Mouse (Mus musculus): ENCODE data around the gene Retreg1. TPM values are rescaled to one million over a fixed set of nuclear protein-coding genes. Genes with fewer than 3 reads are reported as not detected.

Gene Retreg1
- polyA plus RNA-seq (2012; rRNA removed), result 32.1 and 36.0 TPM in 2 replicates

- Histone ChIP-seq H3K4me1 (ENCODE audit: control insufficient read depth, insufficient read depth, low read length) (peaks cover 13% of the 10 kb centered on the region; the same call in 1 of the 2 replicates), H3K36me3 (ENCODE audit: control insufficient read depth, insufficient read depth, low read length) (no peaks in the 10 kb centered on the region), H3K27ac (ENCODE audit: insufficient read depth, low read depth, low read length) (peak within 1 kb of the TSS; percentile 92), H3K4me3 (ENCODE audit: insufficient read depth, low read depth, low read length) (peak within 1 kb of the TSS; percentile 64), H3K27me3 (replicated peaks; ENCODE audit: control insufficient read depth, insufficient read depth, low read length) (no peaks in the 10 kb centered on the region)
- WGBS, result 1% methylated on average over 57 of the region's 72 CpGs
- TF ChIP-seq POLR2A (IDR thresholded peaks at IDR 0.05; ENCODE audit: low read depth, low read length), result no peak
- no peak for TF ChIP-seq CTCF (conservative IDR thresholded peaks at IDR 0.05; ENCODE audit: insufficient read depth, insufficient read length, low read depth, low read length)
- peak; percentile 94 for DNase-seq
Observed at GRCm38 (mm10) chr15:25843086-25843991, at the start of gene Retreg1. Retreg1 (plus strand) TSS chr15:25843180.

DNA sequence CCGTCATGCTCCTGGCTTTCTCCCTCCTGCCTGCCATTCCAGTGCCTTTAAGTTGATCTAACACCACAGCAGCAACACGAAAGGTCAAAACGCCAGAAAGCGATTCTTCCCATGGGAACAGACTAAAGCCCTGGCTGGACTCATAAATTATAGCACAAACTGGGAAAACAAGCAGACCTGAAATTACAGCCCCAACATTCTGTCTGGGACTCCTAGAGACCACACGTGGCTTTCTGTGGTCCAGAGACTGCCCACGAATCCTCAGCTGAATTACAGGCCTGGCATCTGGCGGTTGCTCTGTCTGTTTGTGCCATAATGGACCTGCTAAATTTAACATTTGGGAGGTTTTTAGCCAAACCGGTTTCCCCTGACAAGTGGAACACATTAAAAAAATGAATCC, 48.9 kb upstream of the Retreg1 start:
- no peak for TF ChIP-seq POLR2A (IDR thresholded peaks at IDR 0.05; ENCODE audit: low read depth, low read length)
- TF ChIP-seq CTCF (conservative IDR thresholded peaks at IDR 0.05; ENCODE audit: insufficient read depth, insufficient read length, low read depth, low read length), result no peak
- Histone ChIP-seq H3K27me3 (replicated peaks; ENCODE audit: control insufficient read depth, insufficient read depth, low read length) (no peaks in the 10 kb centered on the region), H3K36me3 (ENCODE audit: control insufficient read depth, insufficient read depth, low read length) (peaks cover 2% of the 10 kb centered on the region; the same call in 1 of the 2 replicates), H3K27ac (ENCODE audit: insufficient read depth, low read depth, low read length) (no peak overlapping the region), H3K4me1 (ENCODE audit: control insufficient read depth, insufficient read depth, low read length) (peaks cover 6% of the 10 kb centered on the region; the same call in 1 of the 2 replicates), H3K4me3 (ENCODE audit: insufficient read depth, low read depth, low read length) (no peak overlapping the region)
- WGBS, result 59% methylated on average over 8 of the region's 8 CpGs
- DNase-seq, result no peak

DNA sequence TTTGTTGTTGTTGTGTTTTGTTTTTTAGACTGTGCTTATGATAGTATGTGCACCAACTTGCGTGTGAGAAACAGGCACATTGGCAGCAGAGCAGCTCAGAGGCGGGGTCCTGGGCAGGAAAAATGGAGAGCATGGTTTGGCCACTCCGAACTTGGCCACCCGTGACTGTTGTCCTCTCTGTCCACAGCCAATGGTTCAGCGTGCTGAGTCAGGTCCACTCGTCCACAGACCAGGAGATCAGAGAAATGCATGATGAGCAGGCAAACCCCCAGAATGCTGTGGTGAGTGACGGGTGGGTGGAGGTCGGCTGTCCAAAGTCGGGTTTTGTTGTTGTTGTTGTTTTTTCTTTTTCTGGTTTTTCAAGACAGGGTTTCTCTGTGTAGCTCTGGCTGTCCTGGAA, 47.5 kb upstream of the Retreg1 start:
- Histone ChIP-seq H3K36me3 (ENCODE audit: control insufficient read depth, insufficient read depth, low read length) (peaks cover 2% of the 10 kb centered on the region; the same call in 1 of the 2 replicates), H3K4me3 (ENCODE audit: insufficient read depth, low read depth, low read length) (no peak overlapping the region), H3K27ac (ENCODE audit: insufficient read depth, low read depth, low read length) (no peak overlapping the region), H3K27me3 (replicated peaks; ENCODE audit: control insufficient read depth, insufficient read depth, low read length) (no peaks in the 10 kb centered on the region), H3K4me1 (ENCODE audit: control insufficient read depth, insufficient read depth, low read length) (peaks cover 5% of the 10 kb centered on the region; the same call in 1 of the 2 replicates)
- WGBS, result 65% methylated on average over 9 of the region's 9 CpGs
- no peak for TF ChIP-seq CTCF (conservative IDR thresholded peaks at IDR 0.05; ENCODE audit: insufficient read depth, insufficient read length, low read depth, low read length)
- TF ChIP-seq POLR2A (IDR thresholded peaks at IDR 0.05; ENCODE audit: low read depth, low read length), result no peak
- DNase-seq, result peak; percentile 65

DNA sequence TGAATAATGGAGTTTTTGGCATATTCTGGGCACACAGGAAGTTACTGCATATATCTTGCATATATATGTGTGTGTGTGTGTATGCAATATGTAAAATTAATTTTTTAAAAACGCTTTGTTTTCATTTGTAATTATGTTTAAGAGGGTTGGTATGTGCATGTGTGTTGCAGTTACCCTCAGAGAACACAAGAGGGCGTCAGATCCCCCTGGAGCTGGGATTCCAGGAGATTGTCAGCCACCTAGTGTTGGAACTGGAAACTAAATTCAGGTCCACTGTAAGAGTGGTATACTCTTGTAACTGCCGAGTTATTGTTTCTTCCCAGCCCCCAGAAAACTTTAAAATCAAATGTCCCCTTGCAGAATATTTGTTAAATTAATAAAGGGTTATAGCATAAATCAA, 46.6 kb upstream of the Retreg1 start:
- peaks cover 2% of the 10 kb centered on the region; the same call in 1 of the 2 replicates for H3K36me3 ChIP-seq (ENCODE audit: control insufficient read depth, insufficient read depth, low read length)
- DNase-seq, result peak; percentile 57
- TF ChIP-seq POLR2A (IDR thresholded peaks at IDR 0.05; ENCODE audit: low read depth, low read length) (no peak), CTCF (conservative IDR thresholded peaks at IDR 0.05; ENCODE audit: insufficient read depth, insufficient read length, low read depth, low read length) (peak; percentile 82)

GRCm38 (mm10) chr15:25797179-25797578, 45.8 kb upstream of the Retreg1 start:
- Histone ChIP-seq H3K27ac (ENCODE audit: insufficient read depth, low read depth, low read length) (peak overlapping the region; percentile 9; the same call in 1 of the 2 replicates), H3K27me3 (replicated peaks; ENCODE audit: control insufficient read depth, insufficient read depth, low read length) (no peaks in the 10 kb centered on the region), H3K36me3 (ENCODE audit: control insufficient read depth, insufficient read depth, low read length) (peaks cover 3% of the 10 kb centered on the region; the same call in 1 of the 2 replicates), H3K4me1 (ENCODE audit: control insufficient read depth, insufficient read depth, low read length) (peaks cover 5% of the 10 kb centered on the region; the same call in 1 of the 2 replicates), H3K4me3 (ENCODE audit: insufficient read depth, low read depth, low read length) (no peak overlapping the region)
- 64% methylated on average over 8 of the region's 8 CpGs for WGBS
- TF ChIP-seq CTCF (conservative IDR thresholded peaks at IDR 0.05; ENCODE audit: insufficient read depth, insufficient read length, low read depth, low read length) (no peak), POLR2A (IDR thresholded peaks at IDR 0.05; ENCODE audit: low read depth, low read length) (no peak)
- peak; percentile 72 for DNase-seq

More for the DNA sequence above, 46.6 kb upstream of the Retreg1 start:
- 56% methylated on average over 3 of the region's 3 CpGs for WGBS
- H3K4me1 ChIP-seq (ENCODE audit: control insufficient read depth, insufficient read depth, low read length), result peaks cover 5% of the 10 kb centered on the region; the same call in 1 of the 2 replicates
- no peaks in the 10 kb centered on the region for H3K27me3 ChIP-seq (replicated peaks; ENCODE audit: control insufficient read depth, insufficient read depth, low read length)
- no peak overlapping the region for H3K4me3 ChIP-seq (ENCODE audit: insufficient read depth, low read depth, low read length)
- no peak overlapping the region for H3K27ac ChIP-seq (ENCODE audit: insufficient read depth, low read depth, low read length)

DNA sequence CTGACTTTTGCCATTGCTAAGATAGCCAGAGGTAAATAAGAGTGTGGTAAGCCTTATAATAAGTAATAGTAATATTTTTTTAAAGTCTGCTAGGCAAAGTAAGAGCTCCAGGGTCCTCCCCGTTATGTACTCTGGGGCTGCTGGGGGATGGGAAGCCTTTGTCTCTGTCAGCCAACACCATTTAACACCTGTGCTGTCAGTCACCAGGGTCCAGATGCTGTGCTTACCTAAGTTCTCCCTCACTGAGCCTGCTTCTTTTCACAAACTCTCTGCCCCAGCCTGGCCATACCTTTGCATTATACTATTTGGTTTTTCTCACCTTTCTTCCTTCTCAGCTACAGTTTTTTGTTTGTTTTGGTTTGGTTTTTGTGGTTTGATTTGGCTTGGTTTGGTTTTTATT, 45.1 kb upstream of the Retreg1 start:
- no peak overlapping the region for H3K4me3 ChIP-seq (ENCODE audit: insufficient read depth, low read depth, low read length)
- no peak overlapping the region for H3K27ac ChIP-seq (ENCODE audit: insufficient read depth, low read depth, low read length)
- H3K36me3 ChIP-seq (ENCODE audit: control insufficient read depth, insufficient read depth, low read length), result peaks cover 3% of the 10 kb centered on the region; the same call in 1 of the 2 replicates
- TF ChIP-seq POLR2A (IDR thresholded peaks at IDR 0.05; ENCODE audit: low read depth, low read length) (no peak), CTCF (conservative IDR thresholded peaks at IDR 0.05; ENCODE audit: insufficient read depth, insufficient read length, low read depth, low read length) (no peak)
- no peaks in the 10 kb centered on the region for H3K27me3 ChIP-seq (replicated peaks; ENCODE audit: control insufficient read depth, insufficient read depth, low read length)
- DNase-seq, result no peak
- peaks cover 5% of the 10 kb centered on the region; the same call in 1 of the 2 replicates for H3K4me1 ChIP-seq (ENCODE audit: control insufficient read depth, insufficient read depth, low read length)
- WGBS, result 93% methylated on average over 1 of the region's 1 CpGs

DNA sequence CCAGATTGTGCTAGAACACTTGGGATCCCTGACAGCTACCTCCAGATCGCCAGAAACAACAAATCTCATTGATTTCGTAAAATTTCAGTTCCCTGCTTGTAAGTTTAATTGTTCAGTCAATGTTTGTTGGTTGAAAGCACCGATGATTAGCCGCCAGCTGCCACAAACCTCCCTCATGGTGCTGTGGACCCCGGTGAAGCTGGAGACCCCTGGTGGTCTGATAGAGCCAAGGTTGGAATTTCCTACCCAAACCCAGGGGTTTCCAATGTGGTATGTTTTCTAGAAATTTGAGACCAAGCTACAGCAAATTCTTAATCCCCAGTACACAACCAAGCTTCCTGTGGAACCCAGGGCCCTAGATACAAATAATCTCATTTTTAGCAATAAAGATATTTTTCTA, 41.3 kb upstream of the Retreg1 start:
- H3K27me3 ChIP-seq (replicated peaks; ENCODE audit: control insufficient read depth, insufficient read depth, low read length), result no peaks in the 10 kb centered on the region
- no peak for DNase-seq
- H3K4me3 ChIP-seq (ENCODE audit: insufficient read depth, low read depth, low read length), result no peak overlapping the region
- H3K27ac ChIP-seq (ENCODE audit: insufficient read depth, low read depth, low read length), result no peak overlapping the region
- TF ChIP-seq POLR2A (IDR thresholded peaks at IDR 0.05; ENCODE audit: low read depth, low read length) (no peak), CTCF (conservative IDR thresholded peaks at IDR 0.05; ENCODE audit: insufficient read depth, insufficient read length, low read depth, low read length) (no peak)
- 84% methylated on average over 5 of the region's 5 CpGs for WGBS
- H3K4me1 ChIP-seq (ENCODE audit: control insufficient read depth, insufficient read depth, low read length), result peaks cover 5% of the 10 kb centered on the region; the same call in 1 of the 2 replicates
- H3K36me3 ChIP-seq (ENCODE audit: control insufficient read depth, insufficient read depth, low read length), result peaks cover 4% of the 10 kb centered on the region
